Mouse (Mus musculus) intestine, embryonic 15.5 days (tissue): ENCODE measurements at regions not wholly inside any gene's neighbourhood (a gene's known extent, or its start where the extent isn't known, plus 50 kb on each side); places are given as distances from the start of the nearest gene placed in this dataset.

Experiments
- ATAC-seq: fragments of 200-750 bp; cut with Nextera tagmentation; 2 replicates; pipeline ENCODE4 v1.8.0; 2017; ENCODE audit warnings: moderate TSS enrichment, moderate library complexity
- H3K27ac ChIP-seq: fragments of 300-500 bp; sonication (generic); 2 replicates; pipeline ENCODE4 v1.5.1; 2015; ENCODE audit warnings: mild to moderate bottlenecking, inconsistent platforms
- H3K27me3 ChIP-seq: fragments of 300-500 bp; sonication (generic); replicated peaks from 2 replicates; pipeline ENCODE4 v1.6.1; 2015; ENCODE audit warnings: inconsistent platforms
- H3K36me3 ChIP-seq: fragments of 300-500 bp; sonication (generic); 2 replicates; pipeline ENCODE4 v1.6.1; 2015; ENCODE audit warnings: inconsistent platforms
- H3K4me1 ChIP-seq: fragments of 300-500 bp; sonication (generic); replicated peaks from 2 replicates; pipeline ENCODE4 v1.6.1; 2015; ENCODE audit warnings: inconsistent platforms
- H3K4me2 ChIP-seq: fragments of 300-500 bp; sonication (generic); replicated peaks from 2 replicates; pipeline ENCODE4 v1.6.1; 2015; ENCODE audit warnings: mild to moderate bottlenecking, inconsistent platforms
- H3K4me3 ChIP-seq: fragments of 300-500 bp; sonication (generic); replicated peaks from 2 replicates; pipeline ENCODE4 v1.5.1; 2015; ENCODE audit warnings: inconsistent platforms
- H3K9ac ChIP-seq: fragments of 300-500 bp; sonication (generic); 2 replicates; pipeline ENCODE4 v1.6.1; 2015; ENCODE audit warnings: inconsistent platforms
- H3K9me3 ChIP-seq: fragments of 300-500 bp; sonication (generic); 2 replicates; pipeline ENCODE4 v1.6.1; 2016; ENCODE audit warnings: inconsistent platforms
- WGBS: fragments of 180-500 bp; shearing (Covaris S2); methylation state at CpG from one replicate; pipeline ENCODE4 v1.1.7; 2015; 5-methylcytosine and 5-hydroxymethylcytosine counted together

GRCm38 (mm10) chr9:90964043-90964442 is 398.2 kb upstream of the Zic4 start:
- no peaks in the 10 kb centered on the region for H3K27me3 ChIP-seq
- H3K4me2 ChIP-seq, result no peak overlapping the region
- no peaks in the 10 kb centered on the region for H3K36me3 ChIP-seq
- H3K27ac ChIP-seq, result no peak overlapping the region
- H3K9me3 ChIP-seq, result no peaks in the 10 kb centered on the region
- no peaks in the 10 kb centered on the region for H3K4me1 ChIP-seq
- no peak overlapping the region for H3K4me3 ChIP-seq
- 73% methylated on average over 3 of the region's 3 CpGs for WGBS
- no peak overlapping the region for H3K9ac ChIP-seq
- ATAC-seq, result no peak

DNA sequence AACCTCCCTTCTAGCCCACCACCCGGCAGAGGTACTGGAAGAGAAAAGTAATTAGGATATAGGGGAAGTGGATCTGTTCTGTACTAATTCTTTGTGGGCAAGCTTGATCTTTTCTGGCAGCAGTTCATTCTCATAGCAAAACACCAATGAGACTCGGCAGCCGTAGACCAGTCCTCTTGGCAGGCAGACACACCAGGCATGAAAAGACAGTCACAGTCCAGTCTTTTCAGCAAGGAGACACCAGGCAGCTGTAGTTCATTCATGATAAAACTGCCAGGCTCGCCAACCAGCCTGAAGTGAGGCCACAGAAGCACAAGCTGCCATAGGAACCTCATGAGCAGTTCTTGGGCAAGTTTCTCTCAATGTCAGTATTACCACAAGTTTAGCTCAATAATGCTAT is 383.5 kb upstream of the Zic4 start:
- Histone ChIP-seq H3K27me3 (no peaks in the 10 kb centered on the region), H3K9ac (no peak overlapping the region), H3K4me3 (no peak overlapping the region), H3K9me3 (no peaks in the 10 kb centered on the region), H3K4me1 (no peaks in the 10 kb centered on the region), H3K27ac (no peak overlapping the region), H3K4me2 (no peak overlapping the region), H3K36me3 (no peaks in the 10 kb centered on the region)
- ATAC-seq, result no peak
- WGBS, result 73% methylated on average over 4 of the region's 4 CpGs

DNA sequence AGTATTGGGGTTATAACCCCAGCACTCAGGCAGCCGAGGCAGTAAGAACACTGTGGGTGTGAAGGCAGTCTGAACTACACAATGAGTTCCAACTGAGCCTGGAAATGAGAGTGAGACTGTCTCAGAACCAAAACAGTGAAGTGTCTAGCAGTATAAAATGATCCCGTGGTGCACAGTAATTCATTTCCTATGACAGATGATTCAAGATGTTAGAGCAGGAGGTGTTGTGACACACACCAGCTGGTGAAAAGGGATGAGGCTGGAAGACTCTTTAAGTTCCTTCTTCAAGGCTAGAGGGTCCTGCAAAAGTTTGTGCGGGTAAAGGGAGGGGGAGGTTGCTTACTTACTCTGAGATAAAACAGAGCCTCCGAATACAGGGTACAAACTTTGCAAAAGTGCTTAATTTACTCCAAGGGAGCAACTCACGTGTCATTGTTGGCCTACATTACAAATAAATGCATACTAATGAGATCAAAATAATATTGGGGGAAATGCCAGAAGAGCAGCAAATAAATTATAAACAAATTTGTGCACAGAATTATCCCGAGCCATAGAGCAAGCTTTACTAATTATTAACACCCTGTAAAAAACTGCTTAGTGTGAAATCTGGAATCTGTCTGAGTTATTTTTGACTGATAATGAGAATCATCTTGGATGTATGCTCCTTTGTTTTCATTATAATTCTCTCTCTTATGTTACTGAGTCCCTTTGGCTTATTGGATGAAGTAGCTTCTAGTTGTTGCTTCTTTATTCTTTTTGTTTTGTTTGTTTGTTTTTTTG is 382.0 kb upstream of the Zic4 start:
- H3K4me3 ChIP-seq, result no peak overlapping the region
- no peaks in the 10 kb centered on the region for H3K9me3 ChIP-seq
- WGBS, result 42% methylated on average over 6 of the region's 6 CpGs
- no peaks in the 10 kb centered on the region for H3K27me3 ChIP-seq
- no peak overlapping the region for H3K4me2 ChIP-seq
- H3K27ac ChIP-seq, result no peak overlapping the region
- H3K36me3 ChIP-seq, result no peaks in the 10 kb centered on the region
- no peak for ATAC-seq
- H3K9ac ChIP-seq, result no peak overlapping the region
- H3K4me1 ChIP-seq, result no peaks in the 10 kb centered on the region

- H3K4me3 ChIP-seq, result no peak overlapping the region
- H3K9me3 ChIP-seq, result no peaks in the 10 kb centered on the region
Observed at GRCm38 (mm10) chr9:90999178-90999577, 363.0 kb upstream of the Zic4 start.

DNA sequence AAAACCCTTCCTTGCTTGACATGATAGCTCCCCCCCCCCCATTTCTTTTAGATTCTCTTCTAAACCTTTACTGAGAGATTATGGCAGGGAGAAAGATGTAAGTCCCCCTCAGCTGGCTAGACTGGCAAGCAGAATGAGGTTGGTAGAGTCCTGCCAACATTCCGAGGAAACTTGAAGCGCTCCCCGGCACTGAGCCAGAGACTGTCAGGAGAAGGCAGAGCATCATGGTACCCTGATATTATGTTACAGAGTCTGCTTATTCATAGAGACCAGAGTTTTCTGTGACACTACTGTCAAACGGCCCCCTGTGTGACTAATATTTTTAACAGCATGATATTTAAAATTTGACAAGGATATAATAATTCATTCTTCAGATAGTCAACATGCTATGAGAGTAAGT is 358.0 kb upstream of the Zic4 start:
- Histone ChIP-seq H3K4me2 (no peak overlapping the region), H3K27me3 (no peaks in the 10 kb centered on the region), H3K27ac (no peak overlapping the region), H3K9ac (no peak overlapping the region), H3K36me3 (no peaks in the 10 kb centered on the region), H3K4me1 (no peaks in the 10 kb centered on the region), H3K4me3 (no peak overlapping the region), H3K9me3 (no peaks in the 10 kb centered on the region)
- ATAC-seq, result no peak
- 80% methylated on average over 4 of the region's 4 CpGs for WGBS

More at GRCm38 (mm10) chr9:90999178-90999577, 363.0 kb upstream of the Zic4 start:
- Histone ChIP-seq H3K4me2 (no peak overlapping the region), H3K9ac (no peak overlapping the region), H3K4me1 (no peaks in the 10 kb centered on the region), H3K36me3 (no peaks in the 10 kb centered on the region), H3K27me3 (no peaks in the 10 kb centered on the region), H3K27ac (no peak overlapping the region)
- 86% methylated on average over 1 of the region's 1 CpGs for WGBS
- no peak for ATAC-seq

- no peaks in the 10 kb centered on the region for H3K4me1 ChIP-seq
- no peaks in the 10 kb centered on the region for H3K9me3 ChIP-seq
- H3K4me3 ChIP-seq, result no peak overlapping the region
- no peaks in the 10 kb centered on the region for H3K36me3 ChIP-seq
- WGBS, result 50% methylated on average over 2 of the region's 2 CpGs
- H3K27ac ChIP-seq, result no peak overlapping the region
- no peak overlapping the region for H3K4me2 ChIP-seq
- H3K9ac ChIP-seq, result no peak overlapping the region
- no peaks in the 10 kb centered on the region for H3K27me3 ChIP-seq
- ATAC-seq, result no peak
Observed at GRCm38 (mm10) chr9:91040546-91040945, 321.7 kb upstream of the Zic4 start.

- Histone ChIP-seq H3K4me2 (no peak overlapping the region), H3K9ac (no peak overlapping the region), H3K9me3 (no peaks in the 10 kb centered on the region), H3K27ac (no peak overlapping the region), H3K36me3 (no peaks in the 10 kb centered on the region), H3K4me1 (no peaks in the 10 kb centered on the region), H3K27me3 (no peaks in the 10 kb centered on the region), H3K4me3 (no peak overlapping the region)
- no peak for ATAC-seq
- 42% methylated on average over 2 of the region's 2 CpGs for WGBS
Observed at GRCm38 (mm10) chr9:91048569-91048968, 313.6 kb upstream of the Zic4 start.

DNA sequence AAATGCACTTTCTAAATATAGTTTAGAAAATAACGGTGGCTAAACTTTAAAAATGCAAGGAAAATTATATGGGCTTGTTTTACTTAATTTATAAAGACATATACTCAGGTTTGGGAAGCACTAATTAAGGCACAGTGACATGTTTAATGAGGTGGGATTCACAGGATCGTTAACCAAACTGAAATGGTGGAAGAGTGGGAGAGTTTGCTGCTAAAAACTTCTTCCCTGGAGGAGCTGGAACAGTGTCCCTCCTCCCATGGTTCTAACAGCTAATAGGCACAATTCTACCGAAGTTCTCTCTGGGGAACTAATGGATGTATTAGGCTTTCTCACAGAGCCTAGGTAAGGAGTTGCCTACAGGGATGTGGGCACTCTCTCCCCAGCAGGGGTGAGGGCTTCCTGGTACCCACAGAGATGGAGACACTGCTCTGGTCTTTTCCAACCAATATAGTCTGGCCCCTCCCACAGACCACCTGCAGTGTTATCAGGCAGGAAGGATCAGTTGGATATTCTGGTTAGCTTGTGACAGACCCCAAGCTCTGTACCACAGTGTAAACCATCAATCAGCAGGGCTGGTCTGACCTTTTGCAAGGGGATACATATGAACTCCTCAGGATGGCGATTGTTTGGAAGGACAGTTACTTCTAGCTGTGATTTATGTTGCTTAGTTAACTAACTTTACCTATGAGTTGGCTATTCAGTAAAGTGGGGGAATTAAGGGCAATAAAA is 309.0 kb upstream of the Zic4 start:
- Histone ChIP-seq H3K9me3 (no peaks in the 10 kb centered on the region), H3K4me2 (no peak overlapping the region), H3K4me3 (no peak overlapping the region), H3K27ac (no peak overlapping the region), H3K9ac (no peak overlapping the region), H3K27me3 (no peaks in the 10 kb centered on the region), H3K4me1 (no peaks in the 10 kb centered on the region), H3K36me3 (no peaks in the 10 kb centered on the region)
- 56% methylated on average over 4 of the region's 4 CpGs for WGBS
- no peak for ATAC-seq

GRCm38 (mm10) chr9:91059460-91059859 is 302.8 kb upstream of the Zic4 start:
- H3K36me3 ChIP-seq, result no peaks in the 10 kb centered on the region
- H3K4me1 ChIP-seq, result no peaks in the 10 kb centered on the region
- no peak overlapping the region for H3K4me3 ChIP-seq
- H3K27ac ChIP-seq, result no peak overlapping the region
- no peak for ATAC-seq
- no peak overlapping the region for H3K4me2 ChIP-seq
- no peak overlapping the region for H3K9ac ChIP-seq
- WGBS, result 80% methylated on average over 4 of the region's 4 CpGs
- no peaks in the 10 kb centered on the region for H3K27me3 ChIP-seq
- H3K9me3 ChIP-seq, result no peaks in the 10 kb centered on the region

- H3K27me3 ChIP-seq, result no peaks in the 10 kb centered on the region
- H3K27ac ChIP-seq, result no peak overlapping the region
- no peak overlapping the region for H3K4me2 ChIP-seq
- H3K36me3 ChIP-seq, result no peaks in the 10 kb centered on the region
- H3K9me3 ChIP-seq, result no peaks in the 10 kb centered on the region
- ATAC-seq, result no peak
- no peak overlapping the region for H3K4me3 ChIP-seq
- H3K4me1 ChIP-seq, result no peaks in the 10 kb centered on the region
- H3K9ac ChIP-seq, result no peak overlapping the region
- 74% methylated on average over 5 of the region's 5 CpGs for WGBS
Observed at GRCm38 (mm10) chr9:91069496-91069895, 292.7 kb upstream of the Zic4 start.

DNA sequence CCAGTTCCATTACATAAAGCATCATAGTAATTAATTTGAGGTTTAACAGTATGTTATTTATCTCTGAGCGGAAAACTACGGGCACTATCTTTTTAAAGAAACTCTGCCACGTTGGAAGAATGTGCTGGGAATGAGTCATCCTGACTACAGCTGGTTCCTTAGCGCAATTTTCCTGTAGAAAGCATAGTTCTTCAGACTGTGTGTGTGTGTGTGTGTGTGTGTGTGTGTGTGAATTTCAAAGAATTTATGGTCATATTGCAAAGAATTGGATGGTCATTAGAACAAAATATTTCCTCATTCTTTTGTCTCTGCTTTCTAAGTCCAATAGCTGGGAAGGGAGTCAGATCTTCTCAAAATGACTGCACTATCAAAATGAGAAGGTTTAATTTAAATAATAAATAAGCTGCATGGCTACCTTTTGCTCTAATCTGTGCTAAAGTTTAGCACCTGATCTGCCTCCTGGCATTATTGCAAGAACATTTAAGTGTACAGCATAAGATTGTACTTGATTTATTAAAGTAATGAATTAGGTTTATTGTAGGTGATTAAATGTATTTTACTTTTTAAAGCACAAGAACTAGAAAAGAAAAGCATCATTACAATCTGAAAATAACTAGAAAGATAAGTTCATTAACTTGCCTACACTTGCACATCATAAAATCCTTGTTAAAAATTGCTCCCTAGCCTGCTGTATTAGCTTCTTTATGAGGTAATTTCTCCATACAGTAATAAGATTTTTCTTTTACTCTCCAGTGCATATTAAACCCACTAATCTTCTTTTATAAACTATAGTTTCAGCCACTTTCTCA is 288.6 kb upstream of the Zic4 start:
- H3K27me3 ChIP-seq, result no peaks in the 10 kb centered on the region
- WGBS, result 53% methylated on average over 4 of the region's 4 CpGs
- H3K9me3 ChIP-seq, result no peaks in the 10 kb centered on the region
- ATAC-seq, result no peak
- H3K4me3 ChIP-seq, result no peak overlapping the region
- no peaks in the 10 kb centered on the region for H3K36me3 ChIP-seq
- H3K9ac ChIP-seq, result no peak overlapping the region
- H3K27ac ChIP-seq, result no peak overlapping the region
- no peak overlapping the region for H3K4me2 ChIP-seq
- H3K4me1 ChIP-seq, result no peaks in the 10 kb centered on the region

DNA sequence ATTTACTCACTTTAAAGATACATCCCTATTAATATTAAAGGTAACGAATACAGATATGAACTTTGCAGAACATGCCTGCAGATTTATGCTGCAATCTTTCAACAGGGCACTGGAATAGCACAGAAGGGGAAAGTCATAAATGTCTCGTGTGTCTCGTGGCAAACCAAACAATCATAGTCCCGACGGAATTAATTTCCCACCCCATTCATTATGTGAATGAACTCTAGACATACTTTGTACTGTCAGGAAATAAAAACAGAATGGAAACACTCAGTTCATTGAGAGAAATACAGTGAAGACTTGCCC is 288.1 kb upstream of the Zic4 start:
- no peaks in the 10 kb centered on the region for H3K9me3 ChIP-seq
- WGBS, result 41% methylated on average over 5 of the region's 5 CpGs

More for the DNA sequence above, 288.1 kb upstream of the Zic4 start:
- no peak overlapping the region for H3K4me3 ChIP-seq
- no peaks in the 10 kb centered on the region for H3K36me3 ChIP-seq
- H3K27me3 ChIP-seq, result no peaks in the 10 kb centered on the region
- no peak overlapping the region for H3K9ac ChIP-seq
- ATAC-seq, result no peak
- H3K4me2 ChIP-seq, result no peak overlapping the region
- H3K4me1 ChIP-seq, result no peaks in the 10 kb centered on the region
- H3K27ac ChIP-seq, result no peak overlapping the region
